Mouse (Mus musculus) fat pad, adult 2 months (tissue): ENCODE measurements around the gene Nog.

Experiments
- DNase-seq: peaks from one replicate; pipeline ENCODE4 v3.0.0-alpha.2; 2011; ENCODE audit warnings: low read depth, low spot score; ENCODE audit errors: extremely low read depth

The Nog gene

GRCm38 (mm10) chr11:89269809-89270361, 32.2 kb downstream of the Nog start:
- DNase-seq, result no peak

- no peak for DNase-seq
Observed at GRCm38 (mm10) chr11:89267520-89267919, 34.6 kb downstream of the Nog start.

GRCm38 (mm10) chr11:89265080-89265479, 37.1 kb downstream of the Nog start:
- no peak for DNase-seq

GRCm38 (mm10) chr11:89259338-89259915, 42.7 kb downstream of the Nog start:
- no peak for DNase-seq

- DNase-seq, result no peak
Observed at GRCm38 (mm10) chr11:89257893-89258292, 44.2 kb downstream of the Nog start.

- no peak for DNase-seq
Observed at GRCm38 (mm10) chr11:89253973-89254372, 48.2 kb downstream of the Nog start.
